Mouse (Mus musculus) subcutaneous adipose tissue, adult 2 months (tissue): ENCODE results near the gene Atp6ap1l. TPM values are rescaled to one million over a fixed set of nuclear protein-coding genes. Genes with fewer than 3 reads are reported as not detected.

ENCODE experiments used
- polyA plus RNA-seq: library from polyadenylated mRNA; depleted of rRNA; stranded (reverse); fragments of >200 nt; gene quantifications from 2 replicates; pipeline ENCODE4 v1.2.3, GENCODE M21; 2012; ENCODE audit warnings: low replicate concordance; rRNA removed

Gene Atp6ap1l
- 0.12 TPM in 1 of 2 replicates, not detected in the other for polyA plus RNA-seq

GRCm38 (mm10) chr13:90905176-90905575, at the start of gene Atp6ap1l:
Atp6ap1l (minus strand) TSS chr13:90905355.

GRCm38 (mm10) chr13:90922751-90923612, 17.8 kb upstream of the Atp6ap1l start, which contains the start of gene Rps23:
Rps23 (plus strand) TSS chr13:90922958.

Other genes with a start within 250 kb of the Atp6ap1l start
- 167 and 332 TPM in 2 replicates for gene Rps23, start 17.6 kb upstream of the Atp6ap1l start, polyA plus RNA-seq